Mouse (Mus musculus) MEL (cell line): ENCODE measurements around the gene Tmem50a. TPM values are rescaled to one million over a fixed set of nuclear protein-coding genes. Genes with fewer than 3 reads are reported as not detected.
A peak's percentile ranks its signal among the peaks of the same experiment; 100 is the strongest.

Experiments used
- DNase-seq: peaks from one replicate; pipeline ENCODE4 v3.0.0; 2011; ENCODE audit warnings: low read depth, low spot score
- H3K27ac ChIP-seq: 2 replicates; pipeline ENCODE4 v1.5.1; 2012; ENCODE audit warnings: low read depth, mild to moderate bottlenecking, control low read depth, low read length, moderate library complexity; ENCODE audit not compliant: control insufficient read depth
- H3K27me3 ChIP-seq, 2 experiments: fragments of 150-350 bp in 1 of 2; sonication (generic) in 1 of 2; 2 replicates each; pipeline ENCODE4 v1.6.1; 2012; ENCODE audit warnings: low read length in 2 of 2, mild to moderate bottlenecking in 2 of 2, improper control_type of control experiment in 1 of 2, moderate library complexity in 1 of 2; ENCODE audit not compliant: insufficient read depth in 2 of 2, control insufficient read depth in 1 of 2
- H3K36me3 ChIP-seq, 2 experiments: 2 replicates each; pipeline ENCODE4 v1.6.1; 2012 to 2014; ENCODE audit warnings: low read length in 2 of 2, improper control_type of control experiment in 1 of 2, inconsistent platforms in 1 of 2, mild to moderate bottlenecking in 1 of 2; ENCODE audit not compliant: insufficient read depth in 2 of 2, control insufficient read depth in 1 of 2
- H3K4me1 ChIP-seq, 2 experiments: fragments of 150-350 bp in 1 of 2; sonication (generic) in 1 of 2; 2 replicates each; pipeline ENCODE4 v1.6.1; 2012; ENCODE audit warnings: low read length in 2 of 2, improper control_type of control experiment in 1 of 2, mild to moderate bottlenecking in 1 of 2; ENCODE audit not compliant: insufficient read depth in 2 of 2, control insufficient read depth in 1 of 2
- H3K4me3 ChIP-seq, 2 experiments: fragments of 150-350 bp in 1 of 2; sonication (generic) in 1 of 2; 2 replicates each; pipeline ENCODE4 v1.5.1; 2012; ENCODE audit warnings: low read depth in 2 of 2, low read length in 2 of 2, mild to moderate bottlenecking in 2 of 2, moderate library complexity in 2 of 2, control low read depth in 1 of 2, improper control_type of control experiment in 1 of 2; ENCODE audit not compliant: control insufficient read depth in 1 of 2, insufficient read depth in 1 of 2
- H3K79me2 ChIP-seq: 2 replicates; pipeline ENCODE4 v1.6.1; 2012; ENCODE audit warnings: mild to moderate bottlenecking, low read length, moderate library complexity; ENCODE audit not compliant: control insufficient read depth, poor library complexity, insufficient read depth
- H3K9ac ChIP-seq: 2 replicates; pipeline ENCODE4 v1.6.1; 2012; ENCODE audit warnings: low read depth, mild to moderate bottlenecking, control low read depth, low read length, moderate library complexity; ENCODE audit not compliant: control insufficient read depth, poor library complexity, severe bottlenecking
- H3K9me3 ChIP-seq: fragments of 150-350 bp; sonication (generic); replicated peaks from 2 replicates; pipeline ENCODE4 v1.6.1; 2012; ENCODE audit warnings: mild to moderate bottlenecking, low read length, improper control_type of control experiment, moderate library complexity; ENCODE audit not compliant: insufficient read depth
- BHLHE40 ChIP-seq: IDR thresholded peaks from 2 replicates; pipeline ENCODE4 v1.6.1; 2012; ENCODE audit warnings: low read depth, mild to moderate bottlenecking, inconsistent platforms, low read length, improper control_type of control experiment, borderline replicate concordance
- CHD2 ChIP-seq: IDR thresholded peaks from 2 replicates; pipeline ENCODE4 v1.6.1; 2011; ENCODE audit warnings: low read length, improper control_type of control experiment
- CTCF ChIP-seq, 3 experiments: IDR thresholded peaks in 2 of 3; conservative IDR thresholded peaks in 1 of 3; 2 replicates each; pipeline ENCODE4 v1.5.1; 2011 to 2012; ENCODE audit warnings: low read length in 3 of 3, low read depth in 2 of 3, mild to moderate bottlenecking in 2 of 3, improper control_type of control experiment in 1 of 3, inconsistent platforms in 1 of 3, mixed read lengths in 1 of 3, moderate library complexity in 1 of 3; ENCODE audit not compliant: control insufficient read depth in 1 of 3, insufficient read depth in 1 of 3, poor library complexity in 1 of 3, severe bottlenecking in 1 of 3
- E2F4 ChIP-seq: IDR thresholded peaks from 2 replicates; pipeline ENCODE4 v1.6.1; 2011; ENCODE audit warnings: low read depth, low read length, improper control_type of control experiment, borderline replicate concordance
- ELF1 ChIP-seq: IDR thresholded peaks from 2 replicates; pipeline ENCODE4 v1.6.1; 2014; ENCODE audit warnings: low read depth, mild to moderate bottlenecking, inconsistent platforms, low read length, improper control_type of control experiment, moderate library complexity
- EP300 ChIP-seq, 2 experiments: IDR thresholded peaks; 2 replicates each; pipeline ENCODE4 v1.6.1; 2011; ENCODE audit warnings: improper control_type of control experiment in 2 of 2, low read length in 2 of 2, low read depth in 1 of 2, mild to moderate bottlenecking in 1 of 2
- ETS1 ChIP-seq: IDR thresholded peaks from 2 replicates; pipeline ENCODE4 v1.6.1; 2012; ENCODE audit warnings: low read depth, mild to moderate bottlenecking, inconsistent platforms, low read length, improper control_type of control experiment, moderate library complexity
- GABPA ChIP-seq: IDR thresholded peaks from 2 replicates; pipeline ENCODE4 v1.6.1; 2012; ENCODE audit warnings: low read depth, mild to moderate bottlenecking, inconsistent platforms, low read length, improper control_type of control experiment, moderate library complexity
- HCFC1 ChIP-seq: IDR thresholded peaks from 2 replicates; pipeline ENCODE4 v1.6.1; 2012; ENCODE audit warnings: low read depth, mild to moderate bottlenecking, inconsistent platforms, low read length, improper control_type of control experiment, moderate library complexity
- JUND ChIP-seq: IDR thresholded peaks from 2 replicates; pipeline ENCODE4 v1.6.1; 2011; ENCODE audit warnings: low read depth, mild to moderate bottlenecking, improper control_type of control experiment, low read length
- KAT2A ChIP-seq: conservative IDR thresholded peaks from 2 replicates; pipeline ENCODE4 v1.6.1; 2012; ENCODE audit warnings: low read depth, low read length, improper control_type of control experiment, inconsistent platforms
- MAFK ChIP-seq: IDR thresholded peaks from 2 replicates; pipeline ENCODE4 v1.6.1; 2011; ENCODE audit warnings: low read depth, mild to moderate bottlenecking, low read length, improper control_type of control experiment, borderline replicate concordance
- MAX ChIP-seq: IDR thresholded peaks from 2 replicates; pipeline ENCODE4 v1.6.1; 2011; ENCODE audit warnings: low read length, improper control_type of control experiment
- MAZ ChIP-seq: IDR thresholded peaks from 2 replicates; pipeline ENCODE4 v1.6.1; 2012; ENCODE audit warnings: low read depth, mild to moderate bottlenecking, inconsistent platforms, low read length, improper control_type of control experiment
- MXI1 ChIP-seq: IDR thresholded peaks from 2 replicates; pipeline ENCODE4 v1.6.1; 2011; ENCODE audit warnings: mild to moderate bottlenecking, low read depth, low read length, improper control_type of control experiment
- MYB ChIP-seq: IDR thresholded peaks from 2 replicates; pipeline ENCODE4 v1.6.1; 2011; ENCODE audit warnings: mild to moderate bottlenecking, low read depth, low read length, improper control_type of control experiment
- MYC ChIP-seq: IDR thresholded peaks from 2 replicates; pipeline ENCODE4 v1.6.1; 2011; ENCODE audit warnings: low read depth, mild to moderate bottlenecking, low read length, improper control_type of control experiment, moderate library complexity
- NRF1 ChIP-seq: IDR thresholded peaks from 2 replicates; pipeline ENCODE4 v1.6.1; 2014; ENCODE audit warnings: low read depth, mild to moderate bottlenecking, inconsistent platforms, low read length, improper control_type of control experiment, moderate library complexity; ENCODE audit not compliant: poor library complexity, insufficient read depth, severe bottlenecking
- POLR2A ChIP-seq, 2 experiments: IDR thresholded peaks; 2 replicates each; pipeline ENCODE4 v1.6.1; 2011 to 2012; ENCODE audit warnings: low read length in 2 of 2, mild to moderate bottlenecking in 2 of 2, control low read depth in 1 of 2, improper control_type of control experiment in 1 of 2, low read depth in 1 of 2, moderate library complexity in 1 of 2; ENCODE audit not compliant: control insufficient read depth in 1 of 2, insufficient read depth in 1 of 2, poor library complexity in 1 of 2
- POLR2AphosphoS2 ChIP-seq: IDR thresholded peaks from 2 replicates; pipeline ENCODE4 v1.6.1; 2011; ENCODE audit warnings: low read length, improper control_type of control experiment
- POLR2AphosphoS5 ChIP-seq: IDR thresholded peaks from 2 replicates; pipeline ENCODE4 v1.6.1; 2012; ENCODE audit warnings: low read depth, borderline replicate concordance, mild to moderate bottlenecking, inconsistent platforms, low read length, moderate library complexity, mixed read lengths
- RCOR1 ChIP-seq: IDR thresholded peaks from 2 replicates; pipeline ENCODE4 v1.6.1; 2012; ENCODE audit warnings: low read depth, mild to moderate bottlenecking, inconsistent platforms, low read length, improper control_type of control experiment
- SIN3A ChIP-seq: IDR thresholded peaks from 2 replicates; pipeline ENCODE4 v1.6.1; 2012; ENCODE audit warnings: low read length, improper control_type of control experiment, inconsistent platforms
- TAL1 ChIP-seq: IDR thresholded peaks from 2 replicates; pipeline ENCODE4 v1.6.1; 2012; ENCODE audit warnings: mild to moderate bottlenecking, inconsistent platforms, low read length, moderate library complexity, mixed read lengths
- TBP ChIP-seq: IDR thresholded peaks from 2 replicates; pipeline ENCODE4 v1.8.0; 2011; ENCODE audit warnings: low read depth, low read length, improper control_type of control experiment
- TCF12 ChIP-seq: IDR thresholded peaks from 2 replicates; pipeline ENCODE4 v1.6.1; 2014; ENCODE audit warnings: low read depth, mild to moderate bottlenecking, inconsistent platforms, low read length, improper control_type of control experiment, moderate library complexity
- UBTF ChIP-seq: IDR thresholded peaks from 2 replicates; pipeline ENCODE4 v1.6.1; 2012; ENCODE audit warnings: low read depth, mild to moderate bottlenecking, inconsistent platforms, low read length, improper control_type of control experiment, moderate library complexity, borderline replicate concordance; ENCODE audit not compliant: insufficient read depth
- USF1 ChIP-seq: IDR thresholded peaks from 2 replicates; pipeline ENCODE4 v1.6.1; 2014; ENCODE audit warnings: low read depth, mild to moderate bottlenecking, inconsistent platforms, low read length, improper control_type of control experiment, moderate library complexity
- ZC3H11A ChIP-seq: IDR thresholded peaks from 2 replicates; pipeline ENCODE4 v1.6.1; 2012; ENCODE audit warnings: low read depth, mild to moderate bottlenecking, inconsistent platforms, low read length, improper control_type of control experiment
- ZKSCAN1 ChIP-seq: IDR thresholded peaks from 2 replicates; pipeline ENCODE4 v1.6.1; 2012; ENCODE audit warnings: low read depth, mild to moderate bottlenecking, inconsistent platforms, low read length, improper control_type of control experiment, moderate library complexity
- ZMIZ1 ChIP-seq: IDR thresholded peaks from 2 replicates; pipeline ENCODE4 v1.6.1; 2012; ENCODE audit warnings: low read depth, mild to moderate bottlenecking, inconsistent platforms, low read length, improper control_type of control experiment, moderate library complexity
- polyA plus RNA-seq, 2 experiments: library from polyadenylated mRNA; stranded (reverse) in 1 of 2; unstranded in 1 of 2; fragments of >175 nt in 1 of 2; fragments of >200 nt in 1 of 2; gene quantifications; 2 replicates each; pipeline versions ENCODE4 v1.2.1 to v1.2.4; 2012; ENCODE audit warnings: low replicate concordance in 2 of 2, low read depth in 1 of 2; ENCODE audit not compliant: insufficient read length in 2 of 2, insufficient read depth in 1 of 2, missing spikeins in 1 of 2
- total RNA-seq: library from RNA; depleted of rRNA; stranded (reverse); fragments of 300-350 nt; gene quantifications from 2 replicates; pipeline ENCODE4 v1.2.3, GENCODE M21; 2012

Gene Tmem50a
- total and polyA plus RNA-seq, 3 experiments = 58.5 to 115 TPM; not detected in 1

GRCm38 (mm10) chr4:134924019-134924741 is 9.4 kb upstream of the Tmem50a start (continued):
- TF ChIP-seq MAZ (0 out of 2 replicates have a peak, but pooled peaks have one; percentile 71), UBTF (no peak), POLR2AphosphoS5 (no peak; the same call in 1 of the 2 replicates)

GRCm38 (mm10) chr4:134923258-134924018 is 8.6 kb upstream of the Tmem50a start, which contains the start of gene Rsrp1:
Gene Rsrp1 (plus strand): TSS chr4:134923592.
- Histone ChIP-seq H3K9me3 (no peaks in the 10 kb centered on the region), H3K79me2 (peaks cover 30% of the 10 kb centered on the region), H3K4me3 (peak within 1 kb of the TSS; percentile 70 to 91), H3K36me3 (peaks cover 32 to 45% of the 10 kb centered on the region in 2 experiments), H3K9ac (peak within 1 kb of the TSS; percentile 95), H3K27ac (peak within 1 kb of the TSS; percentile 91), H3K27me3 (no peaks in the 10 kb centered on the region), H3K4me1 (peaks cover 18 to 37% of the 10 kb centered on the region in 2 experiments)
- DNase-seq = peak; percentile 99
- TF ChIP-seq MAZ (peak; percentile 43; the same call in 1 of the 2 replicates), MAX (no peak; the same call in 1 of the 2 replicates), JUND (no peak), TAL1 (no peak), USF1 (no peak), RCOR1 (no peak), POLR2AphosphoS2 (peak; percentile 100), SIN3A (peak; percentile 65), CHD2 (peak; percentile 60; the same call in 1 of the 2 replicates), ELF1 (peak; percentile 77), GABPA (no peak), MYB (peak; percentile 89), UBTF (no peak), CTCF (IDR thresholded peaks at IDR 0.05 in 2 of 3, conservative IDR thresholded peaks at IDR 0.05 in 1 of 3; ENCODE audit: control insufficient read depth in 1 of 3, insufficient read depth in 1 of 3, low read depth in 2 of 3, low read length in 3 of 3, poor library complexity in 1 of 3, severe bottlenecking in 1 of 3) (no peak), ZKSCAN1 (no peak), TCF12 (peak; percentile 82), TBP (peak; percentile 98), ETS1 (peak; percentile 51; the same call in 1 of the 2 replicates), MYC (peak; percentile 50; the same call in 1 of the 2 replicates), HCFC1 (peak; percentile 85), BHLHE40 (0 out of 2 replicates have a peak, but pooled peaks have one; percentile 10), ZC3H11A (no peak), EP300 (IDR thresholded peaks at IDR 0.05; ENCODE audit: low read depth in 1 of 2, low read length in 2 of 2) (peak in 1 of 2 experiments; percentile 58; a peak in 1 of 4 replicates), POLR2A (IDR thresholded peaks at IDR 0.05; ENCODE audit: control insufficient read depth in 1 of 2, insufficient read depth in 1 of 2, low read depth in 1 of 2, low read length in 2 of 2, poor library complexity in 1 of 2) (peak; percentile 99 to 100), MXI1 (peak; percentile 55), MAFK (no peak), NRF1 (peak; percentile 90), ZMIZ1 (peak; percentile 99), E2F4 (no peak), POLR2AphosphoS5 (peak; percentile 97), KAT2A (no peak; the same call in 1 of the 2 replicates)
